Mouse (Mus musculus): ENCODE results near the gene Rpn2.

- TF ChIP-seq POLR2A (IDR thresholded peaks at IDR 0.05; ENCODE audit: low read depth, low read length) (no peak), CTCF (IDR thresholded peaks at IDR 0.05; ENCODE audit: extremely low read depth, insufficient read depth, insufficient read length, insufficient replicate concordance) (no peak)
Observed at GRCm38 (mm10) chr2:157279416-157279800, 591 bp downstream of the Rpn2 start, which contains the start of gene Mroh8.

All from spleen, adult 2 months (tissue).